Mouse (Mus musculus): ENCODE results near the gene Vkorc1. TPM values are rescaled to one million over a fixed set of nuclear protein-coding genes. Genes with fewer than 3 reads are reported as not detected.
A peak's percentile ranks its signal among the peaks of the same experiment; 100 is the strongest.

The Vkorc1 gene
- total RNA-seq, 2 experiments from 2014 or later: 21.9 to 25.5 TPM

DNA sequence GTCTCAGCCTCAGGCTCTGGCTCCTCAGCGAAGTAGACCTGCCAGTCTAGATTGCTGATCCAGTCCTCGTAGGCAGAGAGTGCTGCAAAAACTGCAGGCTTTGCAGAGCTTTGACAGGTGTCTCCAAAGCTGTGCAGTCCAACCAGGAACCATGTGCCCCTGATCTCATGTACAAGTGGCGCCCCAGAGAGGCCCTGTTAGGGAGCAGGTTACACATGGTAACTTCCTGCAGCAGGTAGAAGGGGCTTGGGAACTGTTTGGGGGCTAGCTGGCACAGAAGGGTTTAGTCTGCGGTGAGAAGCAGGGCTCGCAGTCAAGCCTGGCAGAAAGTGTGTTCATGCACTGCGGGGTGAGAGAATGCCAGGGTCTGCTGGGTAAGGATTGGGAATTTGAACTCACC is 8.9 kb downstream of the Vkorc1 start:
- no peak for DNase-seq (ENCODE audit: low spot score in 2 of 2)
- intact Hi-C loops (cut with DNase I): no loop called here

DNA sequence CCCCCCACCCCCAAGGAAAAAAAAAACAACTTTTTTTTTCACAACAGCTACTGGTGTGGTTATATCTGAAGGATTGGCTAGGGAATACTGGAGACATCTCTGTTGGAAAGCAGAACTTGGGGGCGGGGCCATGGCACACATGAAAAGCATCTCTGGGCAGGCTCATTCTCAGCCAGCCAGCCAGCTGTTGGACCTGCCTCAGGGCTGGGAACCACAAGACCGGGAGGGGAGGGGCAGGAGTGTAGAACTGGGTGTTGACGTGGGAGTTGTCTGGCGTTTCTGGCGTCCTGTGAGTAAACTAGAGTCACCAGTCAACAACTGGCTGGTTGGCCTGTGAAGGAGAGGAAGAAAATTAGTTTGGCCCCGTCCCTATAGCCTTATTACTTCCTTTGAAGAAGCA is 9.5 kb downstream of the Vkorc1 start:
- peak in 1 of 2 experiments; percentile 35 for DNase-seq (ENCODE audit: low spot score in 2 of 2)
- intact Hi-C loops (cut with DNase I): no loop called here

DNA sequence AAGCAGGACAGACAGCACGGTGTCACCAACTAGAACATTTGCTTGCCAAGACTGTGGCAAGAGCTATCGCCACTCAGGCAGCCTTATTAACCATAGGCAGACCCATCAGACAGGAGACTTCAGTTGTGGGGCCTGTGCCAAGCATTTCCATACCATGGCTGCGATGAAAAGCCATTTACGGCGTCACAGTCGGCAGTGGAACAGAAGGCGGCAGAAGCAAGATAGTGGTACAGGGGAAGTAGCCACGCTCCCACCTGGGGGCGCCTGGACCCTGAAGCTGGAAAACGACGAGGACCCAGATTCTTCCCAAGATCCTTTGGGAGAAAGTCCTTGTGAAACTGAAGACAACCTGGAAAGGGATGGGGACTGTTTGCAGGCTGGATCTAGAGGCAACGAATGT is 15.0 kb downstream of the Vkorc1 start:
- intact Hi-C loops (cut with DNase I): no loop called here

DNA sequence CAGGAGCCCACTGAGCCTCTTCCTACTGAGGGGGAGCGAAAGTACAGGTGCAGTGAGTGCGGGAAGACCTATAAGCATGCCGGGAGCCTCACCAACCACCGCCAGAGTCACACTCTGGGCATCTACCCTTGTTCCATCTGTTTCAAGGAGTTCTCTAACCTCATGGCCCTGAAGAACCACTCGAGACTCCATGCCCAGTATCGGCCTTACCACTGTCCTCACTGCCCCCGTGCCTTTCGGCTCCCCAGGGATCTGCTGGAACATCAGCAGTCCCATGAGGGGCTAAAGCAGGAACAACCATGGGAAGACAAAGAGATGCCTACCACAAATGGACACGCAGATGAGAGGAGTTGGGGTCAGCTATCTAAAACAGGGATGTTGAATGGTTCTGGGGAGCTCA is 16.1 kb downstream of the Vkorc1 start:
- intact Hi-C loops (cut with DNase I): no loop called here

More for the DNA sequence above, 15.0 kb downstream of the Vkorc1 start:
- DNase-seq (ENCODE audit: low spot score in 2 of 2): no peak

DNA sequence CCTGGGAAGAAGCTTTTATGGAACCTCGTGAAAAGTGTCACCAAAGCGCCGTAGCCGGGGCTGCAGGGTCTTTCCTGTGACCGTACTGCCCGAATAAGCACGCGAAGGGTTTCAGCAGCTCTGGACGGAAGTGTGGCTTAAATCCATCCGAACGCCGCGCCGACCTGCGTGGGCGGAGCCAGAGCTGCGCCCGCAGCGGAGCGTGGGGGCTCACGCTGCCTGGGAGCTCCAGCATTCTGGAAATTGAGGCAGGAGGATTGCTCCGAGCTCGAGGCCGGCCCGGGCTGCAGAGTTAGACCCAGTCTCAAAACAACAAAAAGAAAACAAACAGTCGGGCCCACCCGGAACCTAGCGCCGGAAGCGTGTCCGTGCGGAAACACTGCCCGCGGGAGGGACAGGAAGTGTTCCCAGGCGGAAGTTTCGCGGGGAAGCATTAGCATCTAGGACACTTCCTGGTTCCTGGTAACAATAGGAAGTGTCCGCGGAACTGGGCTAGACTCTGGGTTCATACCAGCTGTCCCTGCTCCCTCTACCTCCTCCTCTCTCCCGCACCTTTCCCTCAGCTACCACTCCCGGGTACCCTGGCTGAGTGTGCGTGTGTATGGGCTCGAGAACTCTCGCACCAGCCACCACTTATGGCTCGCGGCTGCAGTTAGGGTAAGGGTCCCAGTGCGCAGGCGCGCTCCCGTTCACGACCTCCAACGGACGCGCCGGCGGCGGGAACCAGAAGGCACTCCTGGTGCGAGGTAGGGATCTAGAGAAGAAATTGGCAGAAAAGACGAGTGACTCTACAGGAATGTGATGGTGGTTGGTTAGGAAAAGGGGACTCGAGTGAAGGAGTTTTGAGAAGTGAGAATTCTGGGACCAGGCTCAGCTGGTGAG is 18.7 kb downstream of the Vkorc1 start, which contains the start of gene Zfp668:
Gene Zfp668, minus strand, starts transcription at position 362 of the 882 bp plus-strand sequence.
- intact Hi-C loops (cut with DNase I): no loop called here
- peak; percentile 93 for DNase-seq (ENCODE audit: low spot score in 2 of 2)

More for the DNA sequence above, 16.1 kb downstream of the Vkorc1 start:
- DNase-seq (ENCODE audit: low spot score in 2 of 2): no peak

DNA sequence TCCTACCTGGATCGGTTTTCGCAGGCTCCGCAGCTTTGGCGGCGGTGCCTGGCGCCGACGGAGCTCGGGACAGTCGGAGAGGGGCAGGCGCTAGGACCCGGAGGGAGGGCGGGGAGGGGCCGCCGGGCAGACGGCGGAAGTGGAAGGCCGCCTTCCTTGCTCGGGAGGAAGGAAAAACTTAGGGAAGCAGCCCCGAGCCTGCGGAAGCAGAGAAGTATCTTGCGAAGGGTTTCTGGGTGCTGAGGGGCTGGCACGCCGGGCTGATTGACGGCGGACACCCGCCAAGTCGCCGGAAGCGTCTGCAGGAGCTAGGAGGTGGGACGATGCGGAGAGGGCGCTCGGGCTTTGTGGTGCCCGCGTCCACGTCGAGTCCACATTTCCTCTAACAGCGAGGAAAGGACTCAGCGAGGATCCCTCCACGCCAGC is 19.4 kb downstream of the Vkorc1 start, which contains the start of gene Zfp646:
Gene Zfp646, plus strand, starts transcription at position 181 of the 426 bp plus-strand sequence.
- DNase-seq (ENCODE audit: low spot score in 2 of 2): peak; percentile 48 to 71
- intact Hi-C loops (cut with DNase I): no loop called here

DNA sequence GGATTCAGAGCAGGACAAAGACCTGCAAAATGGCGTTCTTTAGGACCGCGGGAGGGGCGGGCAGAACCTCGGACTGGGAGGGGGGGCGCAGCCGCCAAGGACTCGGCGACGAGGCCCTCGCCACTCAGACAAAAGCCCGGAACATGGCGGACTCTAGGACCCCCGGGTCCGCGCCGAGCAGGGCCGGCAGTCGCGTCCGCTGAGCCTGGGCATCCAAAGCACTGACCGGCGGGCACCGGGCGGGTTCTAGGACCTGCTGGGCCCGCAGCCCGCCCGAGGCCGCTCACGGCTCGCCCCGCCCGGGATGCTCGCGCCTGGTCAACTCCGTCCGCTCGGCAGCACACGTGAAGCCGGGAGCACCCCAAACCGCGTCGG is 19.8 kb downstream of the Vkorc1 start:
- DNase-seq (ENCODE audit: low spot score in 2 of 2): peak; percentile 93 to 94
- intact Hi-C loops (cut with DNase I): no loop called here

DNA sequence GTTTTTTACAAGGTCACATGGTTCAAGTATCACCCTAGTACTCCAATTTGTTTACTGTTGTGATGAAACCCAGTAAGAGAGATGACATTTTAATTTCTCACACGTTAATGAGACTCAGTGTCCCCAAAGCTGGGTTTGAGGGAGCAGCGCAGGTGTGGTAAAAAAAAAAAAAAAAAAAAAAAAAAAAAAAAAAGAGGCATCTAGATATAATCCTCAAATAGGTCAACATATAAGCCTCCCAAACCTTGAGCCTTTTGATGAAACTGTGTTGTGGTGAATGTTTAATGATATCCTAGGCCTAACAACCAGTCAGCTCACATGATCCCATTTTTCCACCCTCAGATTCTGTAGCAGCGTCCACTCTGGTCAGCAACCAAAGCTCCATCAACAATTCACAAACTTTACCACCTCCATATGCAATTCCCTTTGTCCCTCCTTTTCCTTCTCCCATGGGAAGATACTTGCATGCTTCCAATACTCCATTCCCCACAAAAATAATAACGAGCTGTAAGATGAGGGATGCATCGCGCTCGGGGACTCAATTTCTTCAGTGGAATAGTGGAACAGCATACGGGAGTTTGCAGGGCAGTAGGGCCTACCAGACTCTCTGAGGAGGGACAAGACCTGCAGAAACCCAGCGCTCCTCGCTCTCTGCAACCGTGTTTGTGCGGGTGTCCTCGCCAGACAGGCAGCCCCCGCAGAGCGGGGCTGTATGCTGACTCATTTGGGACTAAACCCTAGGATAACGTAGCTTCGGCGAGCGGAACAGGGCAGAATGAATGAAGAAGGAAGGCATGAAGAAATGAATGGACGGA is 20.4 kb downstream of the Vkorc1 start:
- no peak for DNase-seq (ENCODE audit: low spot score in 2 of 2)
- intact Hi-C loops (cut with DNase I): no loop called here

DNA sequence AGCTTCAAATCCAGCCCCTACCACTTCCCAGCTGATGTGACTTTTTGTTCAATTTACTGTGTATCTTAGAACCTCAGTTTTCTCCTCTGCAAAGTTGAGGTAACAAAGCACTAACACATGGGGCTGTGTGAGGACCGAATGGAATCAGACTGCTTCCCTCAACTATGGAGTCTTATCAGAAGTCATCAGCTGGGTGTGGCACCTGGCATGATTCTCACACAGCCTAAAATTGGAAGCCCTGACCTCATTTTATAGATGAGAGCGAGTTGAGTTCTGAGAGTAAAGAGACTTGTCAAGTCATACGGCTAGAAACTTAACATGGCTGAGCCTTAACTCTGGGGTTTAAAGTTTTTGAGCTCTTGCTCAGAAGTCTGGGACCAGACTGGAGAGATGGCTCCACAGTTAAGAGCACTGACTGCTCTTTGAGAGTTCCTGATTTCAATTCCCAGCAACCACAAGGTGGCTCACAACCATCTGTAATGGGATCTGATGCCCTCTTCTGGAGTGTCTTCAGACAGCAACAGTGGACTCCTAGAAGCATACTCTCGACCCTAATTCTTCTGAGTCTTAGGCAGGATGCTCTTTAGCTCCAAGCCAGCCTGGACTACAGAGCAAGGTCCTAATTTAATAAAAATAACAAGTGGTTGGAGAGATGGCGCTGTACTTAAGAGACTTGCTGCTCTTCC is 25.1 kb downstream of the Vkorc1 start:
- intact Hi-C loops (cut with DNase I): no loop called here
- DNase-seq (ENCODE audit: low spot score in 2 of 2): no peak

DNA sequence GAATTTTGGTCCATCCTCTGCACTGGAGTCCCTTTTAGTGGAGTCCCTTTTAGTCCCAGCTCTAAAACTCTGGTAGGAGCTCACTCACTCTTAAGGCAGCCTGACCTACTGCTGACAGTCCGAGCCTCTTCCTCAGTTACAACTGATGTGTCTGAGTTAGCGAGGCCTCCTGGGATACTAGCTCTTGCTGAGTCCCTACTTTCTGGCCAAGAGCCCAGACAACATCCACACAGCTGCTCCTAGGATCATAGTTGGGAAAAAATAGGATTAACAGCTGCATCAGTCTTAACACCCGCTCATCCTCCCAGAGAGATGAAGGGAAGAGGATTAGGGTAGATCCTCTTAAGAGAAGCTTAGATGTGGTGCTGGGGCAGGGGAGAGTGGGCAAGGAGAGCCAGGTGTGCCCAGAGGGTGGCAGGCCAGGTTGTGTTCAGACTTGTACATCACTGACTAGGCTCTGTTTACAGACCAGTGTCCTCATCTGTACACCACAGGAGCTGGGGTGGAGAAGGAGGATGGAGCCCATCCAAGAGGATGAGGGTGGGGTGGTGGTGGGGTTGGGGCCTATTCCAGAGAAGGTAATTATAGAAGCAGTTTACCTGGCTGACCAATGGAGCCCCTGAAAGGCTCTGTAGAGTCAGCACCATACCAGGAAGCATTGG is 26.1 kb downstream of the Vkorc1 start:
- intact Hi-C loops (cut with DNase I): no loop called here
- peak; percentile 30 to 64 for DNase-seq (ENCODE audit: low spot score in 2 of 2)

DNA sequence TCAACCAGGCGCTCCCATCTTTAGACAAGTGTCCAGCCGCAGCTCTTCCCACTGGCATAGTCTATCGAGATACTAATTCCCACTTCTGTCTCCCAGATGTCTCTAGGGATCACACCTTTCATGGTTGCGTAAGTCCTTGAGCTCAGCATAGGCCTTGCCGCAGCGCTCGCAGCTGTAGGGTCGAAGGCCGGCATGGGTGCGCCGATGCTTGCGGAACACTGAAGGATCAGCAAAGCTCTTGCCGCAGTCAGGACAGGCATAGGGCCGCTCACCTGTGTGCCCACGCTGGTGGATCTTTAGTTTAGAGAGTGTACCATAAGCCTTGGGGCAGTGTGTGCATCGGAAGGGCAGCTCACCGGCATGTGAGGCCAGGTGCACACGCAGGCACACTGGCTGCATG is 27.8 kb downstream of the Vkorc1 start:
- intact Hi-C loops (cut with DNase I): no loop called here
- no peak for DNase-seq (ENCODE audit: low spot score in 2 of 2)

DNA sequence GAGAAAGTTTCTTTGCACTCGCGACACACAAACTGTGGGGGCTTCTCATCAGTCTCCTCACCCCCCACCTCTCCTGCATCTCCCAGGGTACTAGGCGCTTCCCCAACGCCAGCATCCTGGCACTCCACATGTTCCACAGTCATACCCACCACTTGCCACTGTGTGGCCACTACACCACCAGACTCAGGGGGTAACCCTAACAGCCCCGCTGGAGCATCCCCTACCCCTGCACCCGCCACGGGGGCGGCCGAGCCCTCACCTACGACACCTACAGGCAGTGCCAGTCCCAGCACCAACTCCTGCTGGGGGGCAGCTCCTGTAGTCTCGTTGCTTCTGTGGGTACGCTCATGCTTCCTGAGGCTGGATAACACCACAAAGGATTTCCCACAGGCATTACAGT is 29.0 kb downstream of the Vkorc1 start:
- intact Hi-C loops (cut with DNase I): no loop called here
- DNase-seq (ENCODE audit: low spot score in 2 of 2): no peak

DNA sequence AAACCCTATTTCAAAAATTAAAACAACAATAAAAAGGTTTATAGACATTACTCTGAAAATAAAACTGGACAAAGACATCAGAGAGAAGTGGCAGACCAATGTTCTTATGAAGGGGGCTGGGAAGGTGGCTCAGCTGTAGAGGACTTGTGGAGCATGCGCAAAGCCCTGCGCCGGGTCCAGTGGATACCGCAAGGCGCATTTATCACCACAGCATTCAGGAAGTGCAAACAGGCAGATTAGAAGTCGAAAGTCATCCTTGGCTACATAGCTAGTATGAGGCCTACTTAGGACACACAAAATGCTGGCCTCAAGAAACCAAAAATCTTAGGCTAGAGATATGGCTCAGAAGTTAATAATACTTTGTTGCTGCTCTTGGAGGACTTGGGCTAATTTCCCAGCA is 37.2 kb downstream of the Vkorc1 start:
- intact Hi-C loops (cut with DNase I): no loop called here
- no peak for DNase-seq (ENCODE audit: low spot score in 2 of 2)

DNA sequence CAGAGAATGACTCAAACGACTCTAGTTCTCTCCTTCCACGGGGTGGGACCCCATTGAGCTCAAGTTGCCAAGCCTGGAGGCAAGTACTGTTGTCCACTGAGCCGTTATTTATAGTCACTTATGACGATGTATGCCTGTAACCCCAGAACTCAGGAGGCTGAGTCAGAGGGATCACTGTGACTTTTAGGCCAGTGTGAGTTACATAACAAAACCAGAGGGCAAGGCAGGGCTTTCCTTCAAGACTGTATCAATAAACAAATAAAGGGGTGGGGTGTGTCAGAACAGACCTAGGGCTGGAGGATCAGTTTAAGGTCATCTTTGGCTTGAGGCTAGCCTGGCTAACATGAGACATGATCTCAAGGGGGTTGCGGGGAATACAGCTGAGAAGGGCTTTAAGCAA is 44.5 kb downstream of the Vkorc1 start:
- intact Hi-C loops (cut with DNase I): no loop called here
- DNase-seq (ENCODE audit: low spot score in 2 of 2): no peak

DNA sequence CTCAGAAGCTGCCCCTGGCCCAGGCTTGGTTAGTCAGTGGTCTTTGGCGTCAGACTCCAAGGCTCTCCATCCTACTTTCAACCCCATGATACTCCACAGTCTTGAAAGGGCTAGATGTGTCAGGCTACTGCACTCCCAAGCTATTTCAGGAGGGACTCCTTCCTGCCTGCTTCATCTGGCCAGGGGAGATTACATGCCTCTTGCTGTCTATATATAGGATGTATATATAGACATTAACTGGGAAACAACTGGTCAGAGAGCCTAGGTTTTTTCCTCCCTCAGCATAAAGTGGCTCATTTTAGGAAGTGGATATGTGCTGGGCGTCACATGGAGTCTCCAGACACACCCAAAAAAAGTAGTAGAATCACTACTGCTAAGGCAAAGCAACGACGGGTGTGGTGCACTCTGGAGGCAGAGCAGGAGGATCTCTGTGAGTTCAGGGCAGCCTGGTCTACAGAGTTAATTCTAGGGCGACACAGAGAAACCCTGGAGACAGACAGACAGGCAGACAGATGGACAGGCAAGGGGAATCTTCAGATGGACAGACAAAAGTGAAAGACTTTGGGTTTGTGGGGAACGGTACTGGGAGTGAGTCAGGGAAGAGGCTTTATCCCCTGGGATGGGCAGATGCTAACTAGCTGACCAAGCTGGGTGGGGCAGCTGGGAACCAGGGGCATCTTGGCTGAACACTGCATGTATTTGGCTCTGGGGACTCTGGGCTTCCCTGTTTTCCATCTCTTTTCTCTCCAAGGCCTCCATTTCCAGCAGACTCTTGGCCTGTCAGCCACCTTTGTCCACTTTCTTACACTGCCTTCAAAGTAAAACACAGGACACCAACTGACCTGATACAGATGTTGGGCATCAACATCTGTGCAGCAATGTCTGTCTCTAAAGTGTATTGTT is 45.2 kb downstream of the Vkorc1 start:
- intact Hi-C loops (cut with DNase I): no loop called here
- DNase-seq (ENCODE audit: low spot score in 2 of 2): no peak

Measured in left cerebral cortex, postnatal 14 days (tissue).